Mouse (Mus musculus) ES-Bruce4 (cell line): ENCODE data around the gene Stt3a.

Experiments
- CTCF ChIP-seq: IDR thresholded peaks from one replicate; pipeline ENCODE4 v1.8.1; 2011; ENCODE audit warnings: low read depth, low read length
- EP300 ChIP-seq: IDR thresholded peaks from 2 replicates; pipeline ENCODE4 v1.6.1; 2011; ENCODE audit warnings: low read depth, low read length; ENCODE audit not compliant: insufficient read depth

DNA sequence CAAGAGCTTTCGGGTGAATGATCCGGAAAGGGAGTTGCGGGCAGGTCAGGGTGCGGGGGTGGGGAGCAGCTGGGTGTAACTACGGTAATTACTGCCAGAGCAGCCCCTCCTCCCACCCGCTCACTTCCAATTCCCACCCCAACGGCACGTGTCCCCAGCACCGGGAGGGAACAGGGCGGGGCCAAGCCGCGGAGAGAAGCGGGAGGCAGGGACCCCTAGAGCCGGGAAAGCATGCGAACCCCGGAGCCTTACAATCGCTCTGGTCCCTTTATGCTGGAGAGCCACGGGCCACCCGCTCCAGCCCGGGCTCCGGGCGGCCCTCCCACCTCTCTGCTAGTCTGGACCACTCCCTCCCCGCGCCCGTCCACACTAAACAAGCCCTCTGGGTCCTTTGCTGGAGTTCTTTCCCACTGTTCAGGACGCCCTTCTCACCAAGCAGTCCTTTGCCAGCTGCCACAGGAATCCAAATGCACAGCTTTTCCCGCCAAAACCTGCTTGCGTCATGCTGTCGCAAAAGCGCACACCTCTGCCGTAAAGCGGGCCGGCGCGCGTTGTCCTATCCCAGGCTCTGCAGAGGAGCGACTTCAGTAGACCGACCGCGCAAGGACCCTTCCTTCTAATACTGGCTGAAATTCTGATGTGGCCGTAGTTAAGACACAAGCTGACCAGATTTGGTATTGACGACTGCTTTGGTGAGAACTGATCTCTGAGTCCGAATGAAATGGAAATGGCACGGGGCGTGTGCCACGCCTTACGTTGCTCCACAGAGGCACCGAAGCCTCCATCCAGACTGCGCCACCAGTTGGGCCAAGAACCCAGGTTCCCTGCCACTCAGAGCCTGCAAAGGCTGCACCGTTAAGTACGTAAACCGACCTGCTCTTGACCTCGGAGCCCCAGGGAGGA lies 41.1 kb downstream of the Stt3a start:
- TF ChIP-seq CTCF (no peak), EP300 (peak; percentile 58)
